Mouse (Mus musculus) MEL-GATA-1-ER (cell line): ENCODE results near the gene Prdm16.

Source experiments
- DNase-seq: peaks from one replicate; pipeline ENCODE4 v3.0.0-alpha.2; 2012; ENCODE audit warnings: low read depth; ENCODE audit errors: extremely low read depth

Gene Prdm16

DNA sequence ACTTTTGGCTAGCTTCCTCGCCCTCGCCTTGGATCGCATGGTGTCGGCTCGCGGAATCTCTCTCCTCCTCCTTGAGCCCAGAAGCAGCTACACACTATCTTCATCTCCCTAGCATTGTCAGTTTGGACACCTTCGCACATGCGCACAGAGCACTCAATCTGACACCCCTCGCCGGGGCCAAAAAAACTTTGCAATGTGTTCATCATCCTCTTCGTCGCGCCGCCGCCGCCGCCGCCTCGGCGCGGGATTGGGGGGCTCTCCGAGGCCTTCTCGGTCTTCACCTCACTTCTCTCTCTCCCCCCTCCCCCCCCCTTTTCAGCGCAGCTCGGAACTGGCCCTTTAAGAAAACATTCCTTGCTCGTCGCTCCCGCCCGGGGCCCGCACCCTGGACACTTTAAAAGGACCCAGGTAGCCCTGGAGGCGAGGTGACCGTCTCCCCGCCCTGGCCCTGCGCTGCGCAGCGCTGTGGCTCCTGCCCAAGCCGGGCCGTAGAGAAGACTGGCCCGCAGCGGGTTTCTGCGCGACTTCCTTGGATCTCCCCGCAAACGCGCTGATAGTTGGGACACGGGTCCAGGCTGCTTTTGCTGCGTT, at the start of gene Prdm16:
Prdm16 (minus strand) TSS at position 153 of the 591 bp plus-strand sequence.
- no peak for DNase-seq

DNA sequence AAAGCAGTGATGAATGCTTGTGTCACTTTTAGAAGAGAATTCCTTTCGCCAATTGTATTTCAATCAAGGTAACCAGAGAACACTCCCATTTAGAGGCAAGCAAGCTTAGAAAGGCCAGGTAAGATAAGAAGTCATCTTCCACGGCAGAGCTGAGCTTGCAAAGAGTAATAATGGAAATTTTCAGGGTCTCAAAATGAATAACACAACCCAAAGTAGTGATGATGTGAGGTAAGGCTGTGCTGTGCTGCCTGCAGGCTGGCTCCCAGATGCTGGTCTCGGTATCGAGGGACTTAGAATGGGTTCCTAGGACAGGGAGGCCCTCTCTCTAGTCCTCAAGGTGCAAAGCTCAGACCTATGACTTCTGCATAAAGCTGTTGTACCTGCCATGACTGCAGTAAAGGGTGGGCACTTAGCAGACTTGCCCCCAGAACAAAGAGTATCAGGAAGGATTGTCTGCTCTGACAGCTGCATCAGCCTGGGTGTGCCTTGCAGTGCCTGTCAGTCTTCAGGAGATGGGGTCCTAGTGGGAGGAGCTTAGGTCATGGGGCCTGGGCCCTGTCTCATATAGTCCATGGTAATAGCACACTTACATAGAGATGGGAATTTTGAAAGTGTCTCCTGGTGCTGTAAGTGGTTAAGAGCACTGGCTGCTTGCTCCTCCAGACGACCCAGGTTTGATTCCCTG, 46.5 kb upstream of the Prdm16 start:
- no peak for DNase-seq

DNA sequence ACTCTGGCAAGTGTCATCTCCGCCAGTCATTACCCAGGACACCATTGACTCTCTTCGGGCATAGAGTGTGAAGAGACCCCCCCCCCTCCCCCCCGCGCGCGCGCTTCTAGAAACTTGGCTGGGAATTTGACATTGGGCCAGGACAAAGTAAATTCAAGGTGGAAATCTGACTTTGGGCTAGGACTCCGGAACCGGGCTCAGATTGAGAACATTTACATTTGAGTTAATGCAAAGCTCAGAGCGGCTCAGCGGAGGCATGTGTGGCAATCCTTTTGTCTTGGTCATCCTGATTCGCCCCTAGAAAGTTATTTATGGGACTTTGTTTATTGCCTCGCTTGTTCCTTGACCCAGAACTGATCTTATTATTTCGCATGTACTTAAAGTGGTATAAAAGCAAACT, 45.6 kb upstream of the Prdm16 start:
- no peak for DNase-seq

DNA sequence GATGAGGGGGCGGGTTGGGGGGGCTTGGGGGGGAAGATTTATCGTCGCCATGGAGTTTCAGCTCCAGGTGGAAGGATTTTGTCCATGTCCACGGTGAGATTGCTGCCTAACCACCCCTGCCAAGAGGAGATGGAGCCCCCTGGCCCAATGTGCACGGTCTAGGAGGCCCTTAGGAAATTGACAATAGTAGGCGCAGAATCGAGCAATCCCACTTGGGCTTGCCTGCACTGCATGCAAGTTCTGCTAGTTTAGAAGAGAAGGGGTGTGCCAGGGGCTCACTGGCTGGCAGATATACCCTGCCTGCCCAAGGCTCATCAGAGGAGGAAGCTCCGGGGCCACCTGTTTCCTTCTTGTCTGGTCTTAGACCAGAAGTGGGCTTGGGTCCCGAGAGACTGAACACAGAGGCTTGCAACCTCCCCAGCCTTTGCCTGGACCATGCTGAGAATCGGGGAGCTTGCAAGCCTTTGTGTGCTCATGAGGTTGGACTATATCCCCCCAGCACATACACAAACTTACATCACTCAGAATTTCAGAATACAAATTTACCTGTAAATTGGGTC, 38.8 kb upstream of the Prdm16 start:
- no peak for DNase-seq

DNA sequence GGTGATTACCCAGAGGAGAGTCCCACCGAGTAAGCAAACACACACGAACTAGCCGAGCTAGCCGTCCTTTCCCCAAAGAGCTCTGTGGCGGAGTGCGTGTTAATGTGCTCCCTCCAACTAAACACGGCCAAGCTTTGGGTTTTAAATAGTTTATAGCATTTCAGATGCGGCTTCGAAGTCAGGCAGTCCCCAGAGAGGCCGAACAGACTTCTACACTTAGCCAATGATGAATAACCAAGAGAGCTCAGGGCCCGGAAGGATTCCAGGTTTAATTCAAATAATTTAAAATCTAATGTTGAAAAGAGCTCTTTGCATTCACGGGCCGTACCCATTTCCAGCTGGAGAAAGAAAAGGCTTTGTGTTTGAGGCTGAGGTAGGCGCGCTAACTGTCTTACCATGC, 38.3 kb upstream of the Prdm16 start:
- no peak for DNase-seq

DNA sequence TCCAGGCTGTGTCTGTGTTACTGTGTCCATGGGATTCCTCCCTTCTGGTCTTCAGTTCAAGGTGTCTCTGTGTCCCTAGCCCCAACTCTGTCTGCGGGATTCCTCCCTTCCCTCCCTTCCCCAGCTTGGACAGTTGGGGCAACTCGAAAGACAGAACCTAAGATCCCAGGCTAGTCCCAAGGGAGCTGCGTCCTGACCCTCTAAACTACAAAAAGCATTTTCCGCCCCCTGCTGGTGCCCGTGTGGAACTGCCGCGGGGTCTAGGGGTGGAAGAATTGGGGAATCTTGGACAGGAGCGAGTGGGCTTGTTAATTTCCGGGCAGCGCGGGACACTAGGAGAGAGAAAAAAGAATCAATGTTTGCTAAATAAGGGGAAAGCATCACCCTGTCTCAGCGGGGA, 37.9 kb upstream of the Prdm16 start:
- no peak for DNase-seq

DNA sequence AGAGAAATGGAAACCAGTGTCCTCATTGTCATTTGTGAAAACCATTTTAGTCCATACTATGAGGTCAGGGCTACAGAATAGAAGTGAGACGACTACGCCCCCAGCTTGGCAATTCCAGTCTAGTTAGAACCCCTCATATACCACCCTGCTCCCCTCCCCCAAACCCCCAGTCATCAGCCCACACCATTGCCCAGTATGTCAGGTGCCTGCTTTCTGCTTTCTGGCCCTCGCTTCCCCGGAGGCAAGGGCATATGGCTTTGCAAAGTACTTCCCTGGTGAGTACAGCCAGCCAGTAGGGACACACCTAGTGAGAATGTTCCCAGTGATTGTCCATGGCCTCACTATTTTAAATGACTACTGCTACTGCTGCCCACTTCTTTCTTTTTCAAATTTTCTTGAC, 37.3 kb upstream of the Prdm16 start:
- no peak for DNase-seq

DNA sequence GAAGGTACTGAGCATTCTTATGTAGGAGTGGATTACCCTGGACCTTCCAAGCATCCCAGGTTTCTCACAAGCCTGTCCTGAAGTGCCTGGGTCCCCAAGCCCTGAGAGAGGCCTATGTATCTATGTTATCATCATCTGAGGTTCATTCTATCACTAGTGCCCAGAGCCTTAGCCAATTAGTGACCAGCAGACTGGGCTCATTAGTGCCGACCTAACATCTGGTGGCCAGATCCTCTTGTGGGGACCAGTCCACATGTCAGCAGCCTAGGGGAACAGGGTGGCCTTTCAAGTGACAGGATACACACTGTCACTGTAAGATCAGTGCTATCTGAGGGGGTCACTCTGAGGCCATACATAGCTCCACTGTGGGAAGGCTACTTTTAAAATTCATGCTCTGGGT, 35.4 kb upstream of the Prdm16 start:
- DNase-seq: no peak

DNA sequence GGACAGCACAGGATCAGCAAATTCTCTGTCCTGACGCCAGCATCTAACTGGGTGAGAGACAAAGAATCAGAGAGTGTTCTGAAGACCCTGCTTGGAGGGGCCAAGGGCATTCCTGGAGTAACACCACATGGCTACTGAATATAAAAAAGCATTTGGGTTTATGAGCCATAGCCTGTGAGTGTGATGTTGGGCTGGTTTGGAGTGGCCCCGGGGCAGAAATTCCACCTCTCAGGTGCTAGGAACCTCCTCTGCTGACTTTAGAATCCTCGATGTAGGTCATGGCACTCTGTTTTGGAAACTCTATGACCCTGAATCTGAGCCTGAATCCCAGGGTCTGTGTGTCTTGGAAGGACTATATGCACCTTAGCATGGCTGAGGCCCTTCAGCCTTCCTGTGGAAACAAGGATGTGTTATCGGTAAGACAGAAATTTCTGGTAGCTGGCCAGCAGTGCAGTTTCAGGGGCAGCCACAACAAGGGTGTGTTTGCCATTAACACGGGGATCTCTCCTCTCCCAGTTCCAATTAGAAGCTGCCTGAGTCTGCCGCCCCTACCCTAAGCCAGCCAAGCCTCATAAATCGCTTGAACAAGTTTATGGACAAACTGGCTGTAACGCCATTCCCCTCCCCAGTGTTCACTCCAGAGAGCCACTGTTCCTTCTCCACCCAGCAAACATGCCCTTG, 34.7 kb upstream of the Prdm16 start:
- DNase-seq: no peak

DNA sequence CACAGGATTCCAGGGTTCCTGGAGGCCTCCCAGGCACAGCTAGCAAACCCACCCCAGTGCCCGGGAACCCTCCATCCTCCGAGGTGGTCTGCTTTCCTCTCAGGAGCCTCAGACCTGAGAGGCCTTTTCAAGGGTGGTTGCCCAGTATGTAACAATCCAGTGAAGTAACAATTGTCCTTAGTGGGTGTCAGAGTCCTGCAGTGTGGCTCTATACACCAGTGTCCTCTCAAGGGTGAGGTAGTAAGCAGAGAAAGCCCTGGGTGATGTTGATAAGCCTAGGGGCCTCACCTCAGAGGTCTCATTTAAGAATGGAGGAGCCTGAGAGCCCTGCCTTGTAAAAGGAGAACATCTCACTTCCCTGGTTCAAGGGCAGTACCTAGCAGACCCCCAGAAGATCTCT, 31.1 kb upstream of the Prdm16 start, which contains the start of gene Actrt2:
Actrt2 (minus strand) TSS at position 101 of the 400 bp plus-strand sequence.
- no peak for DNase-seq

DNA sequence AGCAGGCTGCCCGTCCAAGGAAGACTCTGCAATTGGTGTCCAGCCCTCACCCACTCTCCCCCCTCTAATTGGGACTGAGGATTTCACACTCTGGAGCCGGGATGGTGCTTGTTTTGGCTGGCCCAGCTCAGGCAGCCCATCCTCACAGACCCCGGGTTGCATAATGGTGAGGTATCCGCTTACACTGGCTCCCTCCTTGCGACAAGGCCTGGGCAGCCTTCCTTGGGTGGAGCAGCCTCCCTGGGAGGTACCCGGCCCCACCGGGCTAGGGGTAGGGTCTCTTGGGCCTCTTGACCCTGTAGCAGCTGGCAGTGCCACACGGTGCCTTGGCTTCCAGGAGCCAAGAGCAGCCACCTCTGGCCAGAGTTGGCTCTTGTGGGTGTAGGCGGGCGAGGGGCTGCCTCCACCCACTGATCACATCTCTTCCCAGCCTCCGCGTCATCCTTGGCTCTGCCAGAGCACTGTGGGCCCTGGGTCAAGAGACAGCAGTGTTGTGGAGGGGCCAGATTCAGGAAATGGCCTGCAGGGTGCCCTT, 26.1 kb upstream of the Prdm16 start:
- DNase-seq: no peak

DNA sequence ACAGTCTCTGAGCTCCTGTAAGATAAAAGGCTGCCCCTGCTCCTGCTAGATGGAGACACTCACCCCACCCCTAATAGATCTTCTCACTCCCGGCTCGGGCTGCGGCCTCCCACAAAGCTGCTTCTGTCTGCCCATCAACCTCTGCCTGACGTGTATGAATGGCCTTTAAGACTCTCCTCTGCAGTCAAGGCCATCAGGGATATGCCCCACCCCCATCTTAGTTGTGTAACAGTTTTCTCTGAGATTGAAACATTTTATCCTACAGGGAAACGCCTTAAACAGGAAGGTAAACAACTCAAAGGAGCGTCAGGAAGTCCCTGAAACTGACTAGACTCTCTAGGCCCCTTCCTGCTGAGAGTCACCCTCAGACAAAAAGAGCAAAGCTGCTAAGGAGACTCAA, 24.6 kb upstream of the Prdm16 start:
- no peak for DNase-seq

DNA sequence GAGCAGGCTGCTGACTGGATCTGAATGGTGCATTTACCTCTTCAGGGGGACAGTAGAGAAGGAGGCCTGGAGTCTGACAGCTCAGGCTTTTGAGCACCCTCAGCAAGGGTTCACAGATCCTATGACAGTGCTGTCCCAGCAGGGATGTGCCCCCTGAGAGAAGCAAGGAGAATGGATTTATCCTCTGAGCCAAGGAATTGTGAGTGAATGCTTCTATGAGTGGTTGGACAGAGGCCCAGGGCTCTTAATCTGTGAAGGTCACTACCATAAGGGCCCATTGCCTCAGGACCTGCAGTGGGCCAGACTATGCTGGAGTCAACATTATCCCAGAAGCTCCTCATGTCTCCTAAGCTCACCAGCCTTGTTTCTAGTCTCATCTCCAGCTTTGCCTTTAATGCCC, 23.4 kb upstream of the Prdm16 start:
- DNase-seq: no peak

DNA sequence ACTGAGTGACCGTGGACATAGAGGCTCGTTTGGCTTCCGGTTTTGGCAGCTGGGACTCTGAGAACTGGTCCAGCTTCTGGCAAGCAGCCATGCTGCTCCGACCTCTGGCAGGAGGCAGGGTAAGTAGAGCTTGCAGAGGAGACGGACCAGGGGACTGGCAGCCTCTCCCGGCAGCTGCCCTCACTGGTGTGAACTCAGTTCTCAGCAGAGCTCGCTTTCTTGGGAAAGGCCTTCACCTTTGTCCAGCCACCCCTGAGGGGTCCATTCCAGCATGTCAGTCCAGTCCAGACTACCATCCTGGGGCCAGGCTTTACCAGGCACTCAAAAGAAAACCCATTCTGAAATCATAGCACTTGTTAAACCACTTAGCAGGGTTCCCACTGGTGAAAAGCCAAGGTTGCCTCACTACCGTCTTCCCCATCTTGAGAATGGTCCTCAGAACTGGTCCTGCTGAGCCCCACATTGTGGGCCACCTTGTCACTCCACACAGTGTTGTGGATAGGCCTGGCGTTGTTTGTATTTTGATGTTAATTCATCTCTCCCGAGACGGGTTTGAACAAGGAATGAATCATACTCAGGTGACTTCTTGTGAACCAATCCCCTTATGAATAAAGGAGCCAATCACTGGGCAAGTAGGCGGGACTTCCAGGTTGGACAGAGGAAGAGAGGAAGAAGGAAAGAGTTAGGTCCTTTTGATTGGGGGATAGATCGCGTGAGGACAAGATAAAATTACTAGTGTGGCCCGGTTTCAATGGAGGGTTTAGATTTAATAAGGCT, 18.6 kb upstream of the Prdm16 start:
- no peak for DNase-seq

DNA sequence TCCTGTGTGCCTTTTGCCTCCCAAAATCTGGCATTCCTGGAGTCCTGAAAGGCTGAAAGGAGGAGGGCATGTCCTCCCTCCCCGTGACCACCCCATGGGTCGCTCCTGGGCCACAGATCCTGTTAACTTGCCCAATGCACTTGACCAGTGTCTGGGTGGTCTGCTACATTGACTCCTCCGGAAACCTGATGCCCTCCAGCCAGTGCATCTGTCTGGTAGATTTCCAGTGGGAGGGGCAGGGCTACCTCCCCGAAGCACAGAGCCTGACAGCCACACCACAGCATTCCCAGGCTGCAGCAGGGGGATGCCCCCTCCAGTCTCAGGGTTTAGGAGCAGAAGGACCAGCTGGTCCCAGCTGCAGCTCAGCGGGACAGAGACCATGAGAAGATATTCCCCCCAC, 15.8 kb upstream of the Prdm16 start:
- DNase-seq: no peak

DNA sequence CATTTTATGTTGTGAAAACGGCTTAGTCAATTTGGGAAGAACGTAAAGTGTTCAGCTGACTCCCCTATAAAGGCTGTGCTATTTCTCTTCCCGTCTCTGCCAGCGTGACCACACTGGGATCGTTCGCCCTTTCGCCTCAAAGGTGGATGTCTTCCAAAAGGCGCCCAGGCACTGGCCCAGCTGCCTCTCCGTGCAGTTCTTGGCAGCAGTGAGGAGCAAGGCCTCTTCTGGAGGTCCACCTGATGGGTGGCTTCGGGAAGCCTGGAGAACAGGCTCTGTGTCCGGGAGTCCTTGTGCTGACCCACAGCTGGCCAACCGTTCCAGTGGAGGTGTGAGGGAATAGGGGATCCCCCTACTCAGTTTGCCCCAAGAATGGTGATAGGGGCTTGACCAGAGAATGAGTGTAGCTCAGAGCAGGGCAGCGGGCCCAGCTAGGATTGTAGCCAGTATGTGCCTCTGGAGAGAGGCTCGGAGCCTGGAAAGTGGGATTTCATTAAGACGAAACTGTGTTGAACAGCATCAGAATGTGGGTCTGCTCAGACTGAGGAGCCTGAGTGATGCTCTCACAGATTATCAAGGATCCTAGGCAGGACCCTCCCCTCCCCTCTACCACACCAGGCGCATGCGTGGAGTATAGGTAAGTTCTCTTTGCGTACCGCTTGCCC, 12.5 kb upstream of the Prdm16 start:
- DNase-seq: no peak

DNA sequence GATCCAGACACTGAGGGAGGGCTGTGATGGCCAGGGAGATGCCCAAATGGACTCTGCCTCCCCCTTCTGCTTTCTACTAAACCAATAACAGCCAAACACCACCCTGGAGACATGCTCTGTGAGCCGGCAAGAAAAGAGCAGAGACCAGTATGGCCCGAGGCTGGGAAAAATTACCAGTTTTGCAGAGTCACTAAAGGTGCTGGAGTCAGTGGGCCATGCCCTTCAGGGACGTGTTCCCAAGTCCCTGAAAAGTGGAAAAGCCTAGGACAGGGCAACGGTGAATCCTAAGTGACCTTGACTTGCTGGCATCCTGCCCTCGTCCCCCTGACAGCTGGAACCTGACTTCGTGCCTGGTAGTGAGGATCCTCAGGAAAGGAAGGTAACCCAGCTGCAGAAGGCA, 5.8 kb upstream of the Prdm16 start:
- DNase-seq: no peak

DNA sequence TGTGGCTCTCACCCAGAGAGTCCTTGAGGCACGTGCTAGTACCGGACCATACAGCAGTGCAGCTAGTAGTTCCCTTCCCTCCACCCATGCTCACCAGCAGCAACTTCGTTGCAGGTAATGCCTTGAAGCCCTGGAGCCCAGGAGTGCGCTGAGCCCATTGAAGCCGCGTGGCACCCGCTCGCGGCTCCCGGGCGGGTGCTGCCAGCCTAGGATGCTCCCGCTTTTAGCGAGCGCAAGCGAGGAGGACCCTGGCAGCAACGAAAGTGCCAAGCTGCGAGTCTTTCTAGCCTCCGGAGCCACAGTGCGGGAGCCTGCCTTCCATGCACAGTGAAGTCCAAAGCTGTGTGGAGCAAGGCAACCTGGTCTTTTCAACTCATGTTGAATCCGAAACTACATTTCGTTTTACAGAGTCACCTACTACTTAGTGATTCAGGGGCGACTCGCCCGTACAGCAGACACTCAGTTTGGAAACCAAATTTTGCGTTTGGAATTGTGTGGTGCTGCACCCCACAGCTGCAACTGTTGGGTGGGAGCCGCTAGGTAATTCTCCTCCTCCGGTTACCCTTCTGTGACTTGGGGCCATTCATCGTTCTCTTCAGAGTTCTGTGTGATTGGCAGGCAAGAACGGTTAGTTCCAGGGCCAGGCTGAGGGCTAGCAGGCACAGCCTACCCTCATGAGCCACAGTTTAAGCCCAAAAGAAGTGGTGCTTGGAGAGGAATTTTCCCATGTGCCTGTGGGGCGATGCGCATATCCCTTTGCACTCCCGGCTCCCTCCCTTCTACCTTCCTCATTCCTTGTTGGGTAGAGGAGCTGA, 4.8 kb upstream of the Prdm16 start:
- DNase-seq: no peak

DNA sequence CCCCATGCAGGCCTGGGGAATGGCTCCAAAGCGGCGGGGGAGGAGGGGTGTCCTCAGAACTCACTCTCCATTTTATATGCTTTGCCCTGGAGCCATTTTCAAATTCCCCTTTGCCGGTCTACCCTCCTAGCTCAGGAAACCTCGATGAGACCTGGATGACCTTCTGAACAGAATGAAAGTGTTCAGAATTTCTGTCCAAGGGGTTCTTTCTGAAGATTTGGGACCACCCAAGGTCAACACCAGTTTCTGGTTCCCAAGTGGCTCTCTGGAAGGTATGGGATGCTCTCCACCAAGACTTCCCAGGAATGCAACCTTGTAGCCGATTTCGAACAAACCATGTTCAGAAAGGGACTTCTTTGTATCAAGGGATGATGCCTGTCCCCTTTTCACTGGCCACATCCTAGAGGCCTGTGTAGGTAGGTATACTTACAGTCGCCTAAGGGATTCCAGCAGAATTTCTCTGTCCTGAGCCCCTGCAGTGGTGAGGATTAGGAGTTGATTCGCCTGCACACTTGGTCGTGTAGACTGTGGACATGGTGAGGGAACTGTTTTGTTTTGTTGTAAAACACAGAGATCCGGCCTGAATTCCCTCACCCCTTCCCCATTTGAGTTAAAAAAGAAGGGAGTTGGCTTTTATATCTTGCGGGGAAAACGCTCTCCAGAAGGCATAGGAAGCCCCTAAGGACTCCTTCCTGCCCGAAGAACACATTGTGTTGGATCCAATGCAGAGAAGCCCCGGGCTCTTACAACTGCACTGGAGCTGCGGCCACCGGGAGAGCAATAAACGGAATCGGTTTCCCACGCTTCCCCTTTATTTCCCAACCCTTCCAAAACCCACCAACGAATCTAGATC, 4.0 kb upstream of the Prdm16 start:
- DNase-seq: no peak
